Mouse (Mus musculus) forebrain, embryonic 12.5 days (tissue): Measurements from ENCODE around the gene Emilin1. TPM values are rescaled to one million over a fixed set of nuclear protein-coding genes. Genes with fewer than 3 reads are reported as not detected.
A peak's percentile ranks its signal among the peaks of the same experiment; 100 is the strongest.

Experiments
- ATAC-seq: fragments of 200-750 bp; cut with Nextera tagmentation; 2 replicates; pipeline ENCODE4 v1.8.0; 2017; ENCODE audit warnings: moderate TSS enrichment; ENCODE audit not compliant: low FRiP score
- H3K27ac ChIP-seq: fragments of 300-500 bp; sonication (generic); 2 replicates; pipeline ENCODE4 v1.5.1; 2016; ENCODE audit warnings: mild to moderate bottlenecking
- H3K27me3 ChIP-seq: fragments of 300-500 bp; sonication (generic); 2 replicates; pipeline ENCODE4 v1.6.1; 2016; ENCODE audit warnings: mild to moderate bottlenecking
- H3K36me3 ChIP-seq: fragments of 300-500 bp; sonication (generic); replicated peaks from 2 replicates; pipeline ENCODE4 v1.6.1; 2016; ENCODE audit warnings: mild to moderate bottlenecking
- H3K4me1 ChIP-seq: fragments of 300-500 bp; sonication (generic); 2 replicates; pipeline ENCODE4 v1.6.1; 2016
- H3K4me2 ChIP-seq: fragments of 300-500 bp; sonication (generic); 2 replicates; pipeline ENCODE4 v1.6.1; 2016; ENCODE audit warnings: mild to moderate bottlenecking, moderate library complexity
- H3K4me3 ChIP-seq: fragments of 300-500 bp; sonication (generic); replicated peaks from 2 replicates; pipeline ENCODE4 v1.5.1; 2016; ENCODE audit warnings: mild to moderate bottlenecking
- H3K9ac ChIP-seq: fragments of 300-500 bp; sonication (generic); 2 replicates; pipeline ENCODE4 v1.6.1; 2016; ENCODE audit warnings: mild to moderate bottlenecking
- H3K9me3 ChIP-seq: fragments of 300-500 bp; sonication (generic); 2 replicates; pipeline ENCODE4 v1.6.1; 2016
- WGBS: fragments of 180-500 bp; shearing (Covaris S2); methylation state at CpG from one replicate; pipeline ENCODE4 v1.1.7; 2016; 5-methylcytosine and 5-hydroxymethylcytosine counted together
- polyA plus RNA-seq: library from polyadenylated mRNA; unstranded; fragments of >200 nt; fragmentation: Nextera tagmentation; extraction: Ambion mirVana; gene quantifications from 2 replicates; pipeline ENCODE4 v1.2.1, GENCODE M21; 2016

The Emilin1 gene
- polyA plus RNA-seq, 1 experiment from 2014 or later, result 52.4 TPM

- no peak overlapping the region for H3K4me3 ChIP-seq
- peak overlapping the region; percentile 31; the same call in 1 of the 2 replicates for H3K27ac ChIP-seq
- 59% methylated on average over 11 of the region's 11 CpGs for WGBS
- no peak overlapping the region for H3K9ac ChIP-seq
- H3K36me3 ChIP-seq, result no peaks in the 10 kb centered on the region
- H3K9me3 ChIP-seq, result no peaks in the 10 kb centered on the region
- no peak for ATAC-seq
- no peaks in the 10 kb centered on the region for H3K27me3 ChIP-seq
- H3K4me1 ChIP-seq, result peaks cover 36% of the 10 kb centered on the region
- H3K4me2 ChIP-seq, result no peak overlapping the region
Measured at GRCm38 (mm10) chr5:30919831-30920614, 6.8 kb downstream of the Emilin1 start.

GRCm38 (mm10) chr5:30920621-30921020 is 7.4 kb downstream of the Emilin1 start:
- 70% methylated on average over 19 of the region's 19 CpGs for WGBS
- no peaks in the 10 kb centered on the region for H3K36me3 ChIP-seq
- peak overlapping the region; percentile 25; the same call in 1 of the 2 replicates for H3K9ac ChIP-seq
- H3K4me2 ChIP-seq, result peak overlapping the region; percentile 86; the same call in 1 of the 2 replicates
- H3K9me3 ChIP-seq, result no peaks in the 10 kb centered on the region
- no peaks in the 10 kb centered on the region for H3K27me3 ChIP-seq
- 0 out of 2 replicates have a peak, but pooled peaks have one; percentile 12 for ATAC-seq
- H3K4me3 ChIP-seq, result no peak overlapping the region
- no peak overlapping the region; the same call in 1 of the 2 replicates for H3K27ac ChIP-seq
- peaks cover 30% of the 10 kb centered on the region for H3K4me1 ChIP-seq

- peak within 1 kb of the TSS; percentile 66 for H3K9ac ChIP-seq
- H3K4me1 ChIP-seq, result peaks cover 25% of the 10 kb centered on the region
- peak within 1 kb of the TSS; percentile 81 for H3K27ac ChIP-seq
- H3K27me3 ChIP-seq, result no peaks in the 10 kb centered on the region
- ATAC-seq, result peak; percentile 87
- WGBS, result 1% methylated on average over 40 of the region's 40 CpGs
- no peaks in the 10 kb centered on the region for H3K36me3 ChIP-seq
- H3K9me3 ChIP-seq, result no peaks in the 10 kb centered on the region
- H3K4me2 ChIP-seq, result peak within 1 kb of the TSS; percentile 86
- H3K4me3 ChIP-seq, result peak within 1 kb of the TSS; percentile 52
Measured at GRCm38 (mm10) chr5:30921256-30922033, 8.2 kb downstream of the Emilin1 start, which contains the start of gene Khk. Gene Khk (plus strand): TSS chr5:30921431.

GRCm38 (mm10) chr5:30922581-30923041 is 9.4 kb downstream of the Emilin1 start:
- WGBS, result 69% methylated on average over 10 of the region's 10 CpGs
- no peak overlapping the region for H3K4me3 ChIP-seq
- H3K9me3 ChIP-seq, result no peaks in the 10 kb centered on the region
- no peak overlapping the region for H3K9ac ChIP-seq
- no peaks in the 10 kb centered on the region for H3K36me3 ChIP-seq
- no peaks in the 10 kb centered on the region for H3K27me3 ChIP-seq
- ATAC-seq, result no peak
- no peak overlapping the region for H3K27ac ChIP-seq
- H3K4me2 ChIP-seq, result peak overlapping the region; percentile 86
- H3K4me1 ChIP-seq, result peaks cover 25% of the 10 kb centered on the region

GRCm38 (mm10) chr5:30923119-30923518 is 9.9 kb downstream of the Emilin1 start:
- no peak for ATAC-seq
- no peaks in the 10 kb centered on the region for H3K27me3 ChIP-seq
- H3K27ac ChIP-seq, result no peak overlapping the region
- no peaks in the 10 kb centered on the region for H3K36me3 ChIP-seq
- no peak overlapping the region for H3K9ac ChIP-seq
- H3K4me3 ChIP-seq, result no peak overlapping the region
- no peak overlapping the region for H3K4me2 ChIP-seq
- 91% methylated on average over 6 of the region's 6 CpGs for WGBS
- H3K4me1 ChIP-seq, result peaks cover 25% of the 10 kb centered on the region
- no peaks in the 10 kb centered on the region for H3K9me3 ChIP-seq

- ATAC-seq, result no peak
- H3K9me3 ChIP-seq, result no peaks in the 10 kb centered on the region
- no peak overlapping the region for H3K4me3 ChIP-seq
- no peaks in the 10 kb centered on the region for H3K36me3 ChIP-seq
- H3K4me1 ChIP-seq, result peaks cover 25% of the 10 kb centered on the region
- H3K27ac ChIP-seq, result no peak overlapping the region
- H3K4me2 ChIP-seq, result no peak overlapping the region
- H3K9ac ChIP-seq, result no peak overlapping the region
- 78% methylated on average over 8 of the region's 8 CpGs for WGBS
- H3K27me3 ChIP-seq, result 0 out of 2 replicates have a peak, but pooled peaks cover 5% of the 10 kb centered on the region
Measured at GRCm38 (mm10) chr5:30924614-30925013, 11.4 kb downstream of the Emilin1 start.

- Histone ChIP-seq H3K9ac (no peak overlapping the region), H3K27ac (no peak overlapping the region), H3K27me3 (0 out of 2 replicates have a peak, but pooled peaks cover 6% of the 10 kb centered on the region), H3K4me3 (no peak overlapping the region), H3K36me3 (no peaks in the 10 kb centered on the region), H3K4me1 (peaks cover 21% of the 10 kb centered on the region), H3K9me3 (no peaks in the 10 kb centered on the region), H3K4me2 (no peak overlapping the region)
- no peak for ATAC-seq
- WGBS, result 91% methylated on average over 5 of the region's 5 CpGs
Measured at GRCm38 (mm10) chr5:30925217-30925616, 12.0 kb downstream of the Emilin1 start.

GRCm38 (mm10) chr5:30926073-30926472 is 12.9 kb downstream of the Emilin1 start:
- ATAC-seq, result no peak
- WGBS, result 85% methylated on average over 2 of the region's 2 CpGs

GRCm38 (mm10) chr5:30927945-30928529 is 14.8 kb downstream of the Emilin1 start:
- no peak overlapping the region for H3K27ac ChIP-seq

More at GRCm38 (mm10) chr5:30926073-30926472, 12.9 kb downstream of the Emilin1 start:
- no peak overlapping the region for H3K4me3 ChIP-seq
- H3K9me3 ChIP-seq, result no peaks in the 10 kb centered on the region
- peaks cover 13% of the 10 kb centered on the region for H3K4me1 ChIP-seq
- H3K27me3 ChIP-seq, result 0 out of 2 replicates have a peak, but pooled peaks cover 6% of the 10 kb centered on the region
- H3K4me2 ChIP-seq, result no peak overlapping the region
- no peak overlapping the region for H3K27ac ChIP-seq
- H3K36me3 ChIP-seq, result no peaks in the 10 kb centered on the region
- H3K9ac ChIP-seq, result no peak overlapping the region

GRCm38 (mm10) chr5:30930121-30930520 is 16.9 kb downstream of the Emilin1 start:
- Histone ChIP-seq H3K4me3 (no peak overlapping the region), H3K9ac (no peak overlapping the region), H3K4me1 (no peaks in the 10 kb centered on the region), H3K9me3 (no peaks in the 10 kb centered on the region), H3K27me3 (0 out of 2 replicates have a peak, but pooled peaks cover 6% of the 10 kb centered on the region), H3K4me2 (no peak overlapping the region), H3K27ac (no peak overlapping the region), H3K36me3 (no peaks in the 10 kb centered on the region)
- WGBS, result 52% methylated on average over 4 of the region's 4 CpGs
- no peak for ATAC-seq

More at GRCm38 (mm10) chr5:30927945-30928529, 14.8 kb downstream of the Emilin1 start:
- Histone ChIP-seq H3K4me3 (no peak overlapping the region), H3K4me1 (no peaks in the 10 kb centered on the region), H3K9ac (no peak overlapping the region), H3K27me3 (0 out of 2 replicates have a peak, but pooled peaks cover 6% of the 10 kb centered on the region), H3K9me3 (no peaks in the 10 kb centered on the region), H3K4me2 (peak overlapping the region; percentile 25), H3K36me3 (no peaks in the 10 kb centered on the region)
- WGBS, result 42% methylated on average over 7 of the region's 7 CpGs
- peak; percentile 60; the same call in 1 of the 2 replicates for ATAC-seq

- Histone ChIP-seq H3K4me2 (no peak overlapping the region), H3K9me3 (no peaks in the 10 kb centered on the region), H3K9ac (no peak overlapping the region), H3K36me3 (no peaks in the 10 kb centered on the region), H3K4me1 (no peaks in the 10 kb centered on the region), H3K4me3 (no peak overlapping the region), H3K27me3 (0 out of 2 replicates have a peak, but pooled peaks cover 6% of the 10 kb centered on the region), H3K27ac (no peak overlapping the region)
- no peak for ATAC-seq
- 82% methylated on average over 6 of the region's 6 CpGs for WGBS
Measured at GRCm38 (mm10) chr5:30930846-30931245, 17.6 kb downstream of the Emilin1 start.

- H3K4me3 ChIP-seq, result no peak overlapping the region
- no peaks in the 10 kb centered on the region for H3K4me1 ChIP-seq
- H3K9ac ChIP-seq, result no peak overlapping the region
- H3K27me3 ChIP-seq, result 0 out of 2 replicates have a peak, but pooled peaks cover 6% of the 10 kb centered on the region
- no peak overlapping the region for H3K27ac ChIP-seq
- H3K4me2 ChIP-seq, result no peak overlapping the region
- WGBS, result 88% methylated on average over 4 of the region's 4 CpGs
- no peak for ATAC-seq
- H3K9me3 ChIP-seq, result no peaks in the 10 kb centered on the region
- no peaks in the 10 kb centered on the region for H3K36me3 ChIP-seq
Measured at GRCm38 (mm10) chr5:30931378-30931777, 18.2 kb downstream of the Emilin1 start.
